Mouse (Mus musculus): ENCODE data around the gene Scamp5. TPM values are rescaled to one million over a fixed set of nuclear protein-coding genes. Genes with fewer than 3 reads are reported as not detected.
A peak's percentile ranks its signal among the peaks of the same experiment; 100 is the strongest.

Scamp5 gene
- polyA plus RNA-seq, 1 experiment from 2014 or later: 17.3 TPM

- H3K4me1 ChIP-seq: no peaks in the 10 kb centered on the region
- peaks cover 24% of the 10 kb centered on the region for H3K9me3 ChIP-seq (replicated peaks)
- H3K36me3 ChIP-seq: no peaks in the 10 kb centered on the region
- H3K4me3 ChIP-seq: no peak overlapping the region
- DNase-seq (ENCODE audit: low spot score): peak; percentile 4
- H3K27ac ChIP-seq (replicated peaks): no peak overlapping the region
- WGBS: 95% methylated on average over 2 of the region's 2 CpGs
- no peaks in the 10 kb centered on the region for H3K27me3 ChIP-seq (ENCODE audit: low read depth, poor library complexity, severe bottlenecking)
Measured at GRCm38 (mm10) chr9:57398773-57399172, 69.1 kb downstream of the Scamp5 start.

GRCm38 (mm10) chr9:57392892-57393291, 75.0 kb downstream of the Scamp5 start:
- no peaks in the 10 kb centered on the region for H3K4me1 ChIP-seq
- H3K27ac ChIP-seq (replicated peaks): no peak overlapping the region
- no peaks in the 10 kb centered on the region for H3K36me3 ChIP-seq
- no peaks in the 10 kb centered on the region for H3K9me3 ChIP-seq (replicated peaks)
- DNase-seq (ENCODE audit: low spot score): no peak
- no peaks in the 10 kb centered on the region for H3K27me3 ChIP-seq (ENCODE audit: low read depth, poor library complexity, severe bottlenecking)
- no peak overlapping the region for H3K4me3 ChIP-seq
- WGBS: 81% methylated on average over 1 of the region's 1 CpGs

Other genes with a start within 250 kb of the Scamp5 start
- gene Trcg1, start 231.5 kb downstream of the Scamp5 start, polyA plus RNA-seq (2016; fragmentation: Nextera tagmentation; extraction: Ambion mirVana): not detected in 2 replicates
- 11.8 TPM in 2 replicates for gene 1700017B05Rik, start 205.4 kb downstream of the Scamp5 start, polyA plus RNA-seq (2016; fragmentation: Nextera tagmentation; extraction: Ambion mirVana)
- gene Ppcdc, start 27.9 kb downstream of the Scamp5 start, polyA plus RNA-seq (2016; fragmentation: Nextera tagmentation; extraction: Ambion mirVana): 25.8 and 26.7 TPM in 2 replicates
- 2.5 and 9.3 TPM in 2 replicates for gene Rpp25, start 36.0 kb upstream of the Scamp5 start, polyA plus RNA-seq (2016; fragmentation: Nextera tagmentation; extraction: Ambion mirVana)
- 705 and 737 TPM in 2 replicates for gene Cox5a, start 53.2 kb upstream of the Scamp5 start, polyA plus RNA-seq (2016; fragmentation: Nextera tagmentation; extraction: Ambion mirVana)
- 16.8 and 19.4 TPM in 2 replicates for gene Fam219b, start 69.5 kb upstream of the Scamp5 start, polyA plus RNA-seq (2016; fragmentation: Nextera tagmentation; extraction: Ambion mirVana)
- 64.7 and 74.4 TPM in 2 replicates for gene Mpi, start 84.7 kb upstream of the Scamp5 start, polyA plus RNA-seq (2016; fragmentation: Nextera tagmentation; extraction: Ambion mirVana)
- 52.4 and 58.9 TPM in 2 replicates for gene Scamp2, start 92.9 kb upstream of the Scamp5 start, polyA plus RNA-seq (2016; fragmentation: Nextera tagmentation; extraction: Ambion mirVana)
- 14.5 and 18.8 TPM in 2 replicates for gene Ulk3, start 121.4 kb upstream of the Scamp5 start, polyA plus RNA-seq (2016; fragmentation: Nextera tagmentation; extraction: Ambion mirVana)
- 2.5 and 3.1 TPM in 2 replicates for gene Cplx3, start 138.2 kb upstream of the Scamp5 start, polyA plus RNA-seq (2016; fragmentation: Nextera tagmentation; extraction: Ambion mirVana)
- 0.10 TPM in 1 of 2 replicates, not detected in the other for gene Lman1l, start 152.7 kb upstream of the Scamp5 start, polyA plus RNA-seq (2016; fragmentation: Nextera tagmentation; extraction: Ambion mirVana)
- 38.9 and 41.5 TPM in 2 replicates for gene Csk, start 185.6 kb upstream of the Scamp5 start, polyA plus RNA-seq (2016; fragmentation: Nextera tagmentation; extraction: Ambion mirVana)
- gene Cyp1a2, start 215.6 kb upstream of the Scamp5 start, polyA plus RNA-seq (2016; fragmentation: Nextera tagmentation; extraction: Ambion mirVana): not detected in 2 replicates
- 0.04 TPM in 1 of 2 replicates, not detected in the other for gene Cyp1a1, start 219.9 kb upstream of the Scamp5 start, polyA plus RNA-seq (2016; fragmentation: Nextera tagmentation; extraction: Ambion mirVana)
- gene Edc3, start 240.5 kb upstream of the Scamp5 start, polyA plus RNA-seq (2016; fragmentation: Nextera tagmentation; extraction: Ambion mirVana): 42.8 and 46.6 TPM in 2 replicates

All from midbrain, embryonic 10.5 days (tissue).